Mouse (Mus musculus) ES-E14 (cell line): ENCODE data around the gene Klc2. TPM values are rescaled to one million over a fixed set of nuclear protein-coding genes. Genes with fewer than 3 reads are reported as not detected.

Experiments
- DNase-seq: peaks from one replicate; pipeline ENCODE4 v3.0.0-alpha.2; 2013; ENCODE audit warnings: low read depth, low spot score
- H3K27ac ChIP-seq: 2 replicates; pipeline ENCODE4 v1.5.1; 2012; ENCODE audit warnings: low read depth, mild to moderate bottlenecking, low read length, moderate library complexity, mixed read lengths; ENCODE audit not compliant: poor library complexity, insufficient read depth, severe bottlenecking
- H3K36me3 ChIP-seq: 2 replicates; pipeline ENCODE4 v1.6.1; 2012; ENCODE audit warnings: mild to moderate bottlenecking, low read length, moderate library complexity, mixed read lengths; ENCODE audit not compliant: control insufficient read depth, poor library complexity, insufficient read depth, severe bottlenecking
- H3K4me1 ChIP-seq, 2 experiments: fragments of 150-350 bp in 1 of 2; sonication (generic) in 1 of 2; 2 replicates each; pipeline ENCODE4 v1.6.1; 2012; ENCODE audit warnings: low read length in 2 of 2, mild to moderate bottlenecking in 1 of 2, mixed read lengths in 1 of 2; ENCODE audit not compliant: control insufficient read depth in 2 of 2, insufficient read depth in 2 of 2, poor library complexity in 1 of 2
- H3K4me3 ChIP-seq, 2 experiments: fragments of 150-350 bp in 1 of 2; sonication (generic) in 1 of 2; 2 replicates each; pipeline ENCODE4 v1.5.1; 2012; ENCODE audit warnings: low read length in 2 of 2, low read depth in 1 of 2, mild to moderate bottlenecking in 1 of 2, mixed read lengths in 1 of 2; ENCODE audit not compliant: insufficient read depth in 1 of 2, poor library complexity in 1 of 2, severe bottlenecking in 1 of 2
- H3K9ac ChIP-seq: 2 replicates; pipeline ENCODE4 v1.6.1; 2012; ENCODE audit warnings: low read depth, mild to moderate bottlenecking, low read length, mixed read lengths; ENCODE audit not compliant: poor library complexity, insufficient read depth, severe bottlenecking
- H3K9me3 ChIP-seq: fragments of 150-350 bp; sonication (generic); 2 replicates; pipeline ENCODE4 v1.6.1; 2012; ENCODE audit warnings: low read depth, mild to moderate bottlenecking, low read length; ENCODE audit not compliant: control insufficient read depth, insufficient read depth
- CHD2 ChIP-seq: IDR thresholded peaks from 2 replicates; pipeline ENCODE4 v1.6.1; 2014; ENCODE audit warnings: mild to moderate bottlenecking, low read depth, low read length, inconsistent platforms
- HCFC1 ChIP-seq: IDR thresholded peaks from 2 replicates; pipeline ENCODE4 v1.6.1; 2012; ENCODE audit warnings: low read length, inconsistent platforms, borderline replicate concordance; ENCODE audit not compliant: insufficient read depth
- MAFK ChIP-seq: IDR thresholded peaks from 2 replicates; pipeline ENCODE4 v1.6.1; 2014; ENCODE audit warnings: mild to moderate bottlenecking, low read depth, low read length, inconsistent platforms; ENCODE audit not compliant: insufficient read depth
- ZC3H11A ChIP-seq: IDR thresholded peaks from 2 replicates; pipeline ENCODE4 v1.6.1; 2012; ENCODE audit warnings: low read depth, mild to moderate bottlenecking, inconsistent platforms, low read length, borderline replicate concordance
- ZNF384 ChIP-seq: IDR thresholded peaks from 2 replicates; pipeline ENCODE4 v1.6.1; 2012; ENCODE audit warnings: low read depth, low read length, inconsistent platforms
- in situ Hi-C, 2 experiments: fragments of 600-800 bp; cut with MboI; formaldehyde crosslinking; loops; one replicate each; pipeline ENCODE4 v1.15.1; 2025; ENCODE audit warnings: low sequenced_read_pairs in 2 of 2, inconsistent platforms in 1 of 2; ENCODE audit not compliant: unreplicated experiment in 2 of 2
- total RNA-seq: library from RNA; depleted of rRNA; stranded (reverse); fragments of 300-350 nt; gene quantifications from 2 replicates; pipeline ENCODE4 v1.2.3, GENCODE M21; 2012

Klc2 gene
- total RNA-seq, 1 experiment: 14.7 TPM

DNA sequence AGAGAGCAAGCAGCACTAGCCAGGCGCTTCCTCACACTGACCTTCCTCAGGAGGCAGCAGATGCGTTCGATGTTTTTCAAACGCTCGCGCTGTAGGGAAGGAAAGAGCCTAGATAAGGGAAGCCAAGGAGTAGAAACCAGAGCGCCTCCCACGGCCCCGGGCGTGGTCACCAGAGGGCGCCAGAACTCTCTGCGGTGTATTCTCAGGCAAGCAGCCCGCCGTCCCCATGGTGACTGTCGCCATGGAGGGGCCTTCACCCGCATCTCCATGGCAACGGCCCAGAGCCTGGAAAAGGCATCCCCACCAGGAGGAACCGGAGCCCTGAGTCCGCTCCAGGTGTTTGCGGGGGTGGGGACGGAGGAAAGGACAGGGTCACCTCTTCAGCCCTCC lies 24.1 kb downstream of the Klc2 start:
- Histone ChIP-seq H3K4me1 (peaks cover 0 to 17% of the 10 kb centered on the region in 2 experiments; a peak in 1 of 4 replicates), H3K27ac (no peak overlapping the region), H3K4me3 (no peak overlapping the region), H3K9ac (no peak overlapping the region), H3K9me3 (no peaks in the 10 kb centered on the region), H3K36me3 (peaks cover 12% of the 10 kb centered on the region)
- TF ChIP-seq HCFC1: no peak; the same call in 1 of the 2 replicates
- TF ChIP-seq CHD2: no peak
- no peak for TF ChIP-seq MAFK
- TF ChIP-seq ZC3H11A: no peak
- no peak for TF ChIP-seq ZNF384
- DNase-seq: peak; percentile 95
- in situ Hi-C loops: no loop called here

DNA sequence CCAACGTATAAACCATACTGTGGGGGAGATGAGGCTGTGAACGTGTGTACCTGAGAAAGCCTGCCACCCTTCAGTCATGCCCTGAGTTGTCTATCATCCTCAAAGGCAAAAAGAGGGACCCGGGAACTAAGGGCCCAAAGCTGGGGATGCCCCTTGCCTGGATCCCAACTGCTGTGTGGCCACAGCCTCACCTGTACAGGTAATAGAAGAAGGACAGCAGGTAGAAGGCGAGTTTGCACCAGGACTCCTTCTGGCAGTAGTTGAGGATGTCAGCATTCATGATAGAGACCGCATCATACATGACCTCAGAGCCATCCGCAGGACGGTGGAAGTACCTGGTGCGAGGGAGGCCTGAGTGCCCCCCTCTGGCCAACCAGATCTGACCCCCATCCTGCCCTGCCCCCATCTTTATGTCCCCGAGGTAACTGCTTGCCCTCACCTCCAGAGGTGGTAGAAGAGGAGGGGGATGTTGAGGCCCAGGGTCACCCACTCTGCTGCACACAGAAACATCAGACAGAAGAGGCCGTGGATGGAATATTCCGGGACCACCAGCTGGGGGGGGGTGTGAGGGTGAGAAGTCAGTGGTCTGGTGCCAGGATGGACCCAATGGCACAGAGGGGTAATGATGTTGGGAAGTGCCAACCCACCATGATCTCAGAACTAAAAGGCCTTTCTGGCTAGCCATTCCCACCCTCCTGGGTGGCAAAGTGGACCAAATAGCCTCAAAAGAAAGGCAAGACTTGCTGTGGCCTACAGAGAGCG lies 24.7 kb downstream of the Klc2 start:
- no peak overlapping the region for H3K27ac ChIP-seq
- peaks cover 2 to 16% of the 10 kb centered on the region in 2 experiments; a peak in 2 of 4 replicates for H3K4me1 ChIP-seq
- no peaks in the 10 kb centered on the region for H3K9me3 ChIP-seq
- H3K9ac ChIP-seq: no peak overlapping the region
- DNase-seq: no peak
- in situ Hi-C loops: no loop called here
- TF ChIP-seq CHD2 (no peak), HCFC1 (no peak), MAFK (no peak), ZNF384 (no peak), ZC3H11A (no peak)
- peaks cover 12% of the 10 kb centered on the region for H3K36me3 ChIP-seq
- H3K4me3 ChIP-seq: no peak overlapping the region

GRCm38 (mm10) chr19:5092083-5092482 lies 26.3 kb downstream of the Klc2 start:
- H3K9ac ChIP-seq: no peak overlapping the region
- DNase-seq: no peak
- no peaks in the 10 kb centered on the region for H3K9me3 ChIP-seq
- H3K4me1 ChIP-seq: peaks cover 2 to 15% of the 10 kb centered on the region in 2 experiments; a peak in 2 of 4 replicates
- peaks cover 12% of the 10 kb centered on the region for H3K36me3 ChIP-seq
- H3K27ac ChIP-seq: no peak overlapping the region
- TF ChIP-seq ZNF384 (no peak), CHD2 (no peak)
- in situ Hi-C loops: no loop called here
- H3K4me3 ChIP-seq: no peak overlapping the region

- H3K9ac ChIP-seq: peak overlapping the region; percentile 88; the same call in 1 of the 2 replicates
- no peak for DNase-seq
- no peak overlapping the region for H3K27ac ChIP-seq
- H3K9me3 ChIP-seq: no peaks in the 10 kb centered on the region
- in situ Hi-C loops: no loop called here
- peaks cover 2 to 12% of the 10 kb centered on the region in 2 experiments; a peak in 3 of 4 replicates for H3K4me1 ChIP-seq
- H3K4me3 ChIP-seq: peak overlapping the region in 1 of 2 experiments; percentile 96; a peak in 1 of 4 replicates
- peaks cover 12% of the 10 kb centered on the region for H3K36me3 ChIP-seq
- no peak for TF ChIP-seq MAFK
- TF ChIP-seq HCFC1: no peak
Observed at GRCm38 (mm10) chr19:5089324-5089723, 29.0 kb downstream of the Klc2 start.
